In the genomic region with DNA sequence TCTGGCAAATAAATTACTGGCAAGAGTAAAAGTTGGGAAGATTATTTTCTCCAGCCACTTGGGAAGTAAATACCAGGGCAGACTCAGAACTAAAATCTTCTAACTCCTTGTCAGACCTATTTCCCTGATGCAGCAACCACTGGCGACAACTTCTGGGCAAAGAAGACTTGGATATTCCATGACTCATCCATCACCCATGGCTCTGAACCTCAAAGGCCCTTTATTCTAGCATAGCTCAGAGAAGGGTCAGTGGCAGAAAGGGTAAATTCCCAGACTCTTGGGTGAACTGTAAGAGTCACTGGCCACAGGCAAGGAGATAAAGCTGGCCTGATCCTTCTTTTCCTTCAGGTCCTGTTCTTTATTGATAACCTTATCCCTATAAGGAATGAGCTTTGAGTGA, we compare ENCODE assay signal across 19 mouse cellular contexts.
DNase-seq lines count a peak whose midpoint lies in the region; ATAC-seq and TF ChIP-seq lines count a peak whose summit lies in the region.
"Had no signal": no experiment of that assay in that cellular context is flagged by ENCODE, and none has a peak within 500 bp of the region (broad histone marks: within the 10 kb centered on the region; RNA-seq: fewer than 3 reads in every experiment).

No protein-coding gene starts in this region.

- no peak overlapping the region for H3K9ac ChIP-seq in hindbrain, embryonic 14.5 days
- no peak overlapping the region for H3K9ac ChIP-seq in hindbrain, embryonic 12.5 days
- no peak overlapping the region for H3K9ac ChIP-seq in forebrain, embryonic 11.5 days (ENCODE audit: low read length)
- H3K9ac ChIP-seq: embryonic facial prominence, embryonic 13.5 days; hindbrain, embryonic 15.5 days had no signal

- peak overlapping the region; percentile 10; the same call in 1 of the 2 replicates for H3K27ac ChIP-seq in hindbrain, embryonic 14.5 days
- H3K27ac ChIP-seq in hindbrain, embryonic 12.5 days = no peak overlapping the region
- H3K27ac ChIP-seq in forebrain, embryonic 11.5 days (ENCODE audit: low read depth, low read length) = no peak overlapping the region
- no peak overlapping the region for H3K27ac ChIP-seq in thymus, adult 2 months (ENCODE audit: control insufficient read depth, insufficient read depth, low read length)
- H3K27ac ChIP-seq: embryonic facial prominence, embryonic 13.5 days; hindbrain, embryonic 15.5 days had no signal

- H3K4me2 ChIP-seq in hindbrain, embryonic 14.5 days (replicated peaks) = no peak overlapping the region
- H3K4me2 ChIP-seq in hindbrain, embryonic 12.5 days (replicated peaks) = no peak overlapping the region
- H3K4me2 ChIP-seq in forebrain, embryonic 11.5 days (ENCODE audit: low read depth, low read length, severe bottlenecking) = no peak overlapping the region
- H3K4me2 ChIP-seq: embryonic facial prominence, embryonic 13.5 days; hindbrain, embryonic 15.5 days had no signal

- no peak for DNase-seq in hindbrain, embryonic 14.5 days (ENCODE audit: low spot score)
- DNase-seq in 3T3-L1 (ENCODE audit: low read depth, low spot score) = peak; percentile 89
- peak; percentile 81 for DNase-seq in Muller cell, postnatal 12 days (ENCODE audit: inconsistent ontology term)
- peak; percentile 89 for DNase-seq in fibroblast of lung, adult 2 months (ENCODE audit: low read depth)
- no peak for DNase-seq in forebrain, embryonic 11.5 days (ENCODE audit: low spot score)
- no peak for DNase-seq in thymus, adult 2 months
- DNase-seq: adrenal gland, adult 2 months; adrenal gland, postnatal 25 days; cerebellum, adult 18-20 months; cerebellum, adult 9-11 months; cerebellum, postnatal 36 days; gastrocnemius, postnatal 14 days; heart, postnatal 10 days; kidney, adult 8-10 months had no signal

- ATAC-seq in hindbrain, embryonic 14.5 days (ENCODE audit: low FRiP score) = no peak
- no peak for ATAC-seq in hindbrain, embryonic 12.5 days (ENCODE audit: low FRiP score)
- ATAC-seq in forebrain, embryonic 11.5 days (replicated peaks; ENCODE audit: low FRiP score) = no peak
- ATAC-seq: intestine, embryonic 16.5 days had no signal

- no peak for TF ChIP-seq POLR2A in thymus, adult 2 months (IDR thresholded peaks at IDR 0.05; ENCODE audit: control insufficient read depth, extremely low read depth, insufficient read depth, low read length, poor library complexity)

- whole genome bisulfite sequencing in hindbrain, embryonic 14.5 days = 85% methylated on average over 1 of the region's 1 CpGs
- 76% methylated on average over 1 of the region's 1 CpGs for WGBS in hindbrain, embryonic 12.5 days
- WGBS in forebrain, embryonic 11.5 days = 93% methylated on average over 1 of the region's 1 CpGs
- 87% methylated on average over 1 of the region's 1 CpGs for WGBS in thymus, adult 2 months

- H3K36me3 ChIP-seq in hindbrain, embryonic 14.5 days (replicated peaks; ENCODE audit: control insufficient read depth, insufficient read depth) = peaks cover 84% of the 10 kb centered on the region
- H3K36me3 ChIP-seq in hindbrain, embryonic 12.5 days = peaks cover 30% of the 10 kb centered on the region
- H3K36me3 ChIP-seq in forebrain, embryonic 11.5 days (ENCODE audit: control insufficient read depth, insufficient read depth, low read length) = no peaks in the 10 kb centered on the region
- no peaks in the 10 kb centered on the region for H3K36me3 ChIP-seq in thymus, adult 2 months (ENCODE audit: control insufficient read depth, insufficient read depth, low read length)

- no peak overlapping the region for H3K4me3 ChIP-seq in hindbrain, embryonic 14.5 days (replicated peaks; ENCODE audit: low read length)
- H3K4me3 ChIP-seq in hindbrain, embryonic 12.5 days = no peak overlapping the region
- H3K4me3 ChIP-seq in forebrain, embryonic 11.5 days (ENCODE audit: low read depth, low read length) = no peak overlapping the region
- no peak overlapping the region for H3K4me3 ChIP-seq in thymus, adult 2 months (ENCODE audit: control insufficient read depth, insufficient read depth, low read length)
- H3K4me3 ChIP-seq: embryonic facial prominence, embryonic 13.5 days; hindbrain, embryonic 15.5 days had no signal

- no peaks in the 10 kb centered on the region for H3K27me3 ChIP-seq in hindbrain, embryonic 14.5 days (ENCODE audit: control insufficient read depth, insufficient read depth, low read length)
- no peaks in the 10 kb centered on the region for H3K27me3 ChIP-seq in hindbrain, embryonic 12.5 days
- no peaks in the 10 kb centered on the region for H3K27me3 ChIP-seq in forebrain, embryonic 11.5 days (ENCODE audit: control insufficient read depth, insufficient read depth, low read length)
- no peaks in the 10 kb centered on the region for H3K27me3 ChIP-seq in thymus, adult 2 months (ENCODE audit: control insufficient read depth, insufficient read depth, low read length)
- H3K27me3 ChIP-seq: CH12.LX; embryonic facial prominence, embryonic 13.5 days; hindbrain, embryonic 15.5 days had no signal

- TF ChIP-seq CTCF in thymus, adult 2 months (IDR thresholded peaks at IDR 0.05; ENCODE audit: borderline replicate concordance, control insufficient read depth, extremely low read depth, insufficient read depth, low read length, poor library complexity) = no peak

- peaks cover 6% of the 10 kb centered on the region; the same call in 1 of the 2 replicates for H3K4me1 ChIP-seq in hindbrain, embryonic 14.5 days (replicated peaks; ENCODE audit: control insufficient read depth, insufficient read depth, low read length)
- H3K4me1 ChIP-seq in hindbrain, embryonic 12.5 days = peaks cover 5% of the 10 kb centered on the region
- no peaks in the 10 kb centered on the region for H3K4me1 ChIP-seq in forebrain, embryonic 11.5 days (replicated peaks; ENCODE audit: control insufficient read depth, insufficient read depth, low read length)
- no peaks in the 10 kb centered on the region for H3K4me1 ChIP-seq in thymus, adult 2 months (replicated peaks; ENCODE audit: control insufficient read depth, insufficient read depth, low read length)
- H3K4me1 ChIP-seq: embryonic facial prominence, embryonic 13.5 days had no signal

- H3K9me3 ChIP-seq in hindbrain, embryonic 14.5 days (ENCODE audit: control insufficient read depth, low read length) = no peaks in the 10 kb centered on the region
- no peaks in the 10 kb centered on the region for H3K9me3 ChIP-seq in hindbrain, embryonic 12.5 days (replicated peaks)
- H3K9me3 ChIP-seq in forebrain, embryonic 11.5 days (ENCODE audit: control insufficient read depth, low read length) = no peaks in the 10 kb centered on the region
- H3K9me3 ChIP-seq: embryonic facial prominence, embryonic 13.5 days; hindbrain, embryonic 15.5 days had no signal

Comparison
In these comparisons a context has a peak if more than half of its experiments do, and no peak if none do; other contexts are left out.
1. DNase-seq: peak in 3T3-L1 (single experiment), Muller cell, postnatal 12 days (single experiment) and fibroblast of lung, adult 2 months (single experiment); none in hindbrain, embryonic 14.5 days (single experiment), forebrain, embryonic 11.5 days (single experiment) and thymus, adult 2 months (single experiment).